Mouse (Mus musculus) liver, embryonic 18 days (tissue): ENCODE data around the gene Adgrb3. TPM values are rescaled to one million over a fixed set of nuclear protein-coding genes. Genes with fewer than 3 reads are reported as not detected.

Source experiments
- polyA plus RNA-seq: library from polyadenylated mRNA; depleted of rRNA; stranded (reverse); fragments of >200 nt; gene quantifications from 2 replicates; pipeline ENCODE4 v1.2.3, GENCODE M21; 2012; rRNA removed

The Adgrb3 gene
- 0.02 TPM in 1 of 2 replicates, not detected in the other for polyA plus RNA-seq

DNA sequence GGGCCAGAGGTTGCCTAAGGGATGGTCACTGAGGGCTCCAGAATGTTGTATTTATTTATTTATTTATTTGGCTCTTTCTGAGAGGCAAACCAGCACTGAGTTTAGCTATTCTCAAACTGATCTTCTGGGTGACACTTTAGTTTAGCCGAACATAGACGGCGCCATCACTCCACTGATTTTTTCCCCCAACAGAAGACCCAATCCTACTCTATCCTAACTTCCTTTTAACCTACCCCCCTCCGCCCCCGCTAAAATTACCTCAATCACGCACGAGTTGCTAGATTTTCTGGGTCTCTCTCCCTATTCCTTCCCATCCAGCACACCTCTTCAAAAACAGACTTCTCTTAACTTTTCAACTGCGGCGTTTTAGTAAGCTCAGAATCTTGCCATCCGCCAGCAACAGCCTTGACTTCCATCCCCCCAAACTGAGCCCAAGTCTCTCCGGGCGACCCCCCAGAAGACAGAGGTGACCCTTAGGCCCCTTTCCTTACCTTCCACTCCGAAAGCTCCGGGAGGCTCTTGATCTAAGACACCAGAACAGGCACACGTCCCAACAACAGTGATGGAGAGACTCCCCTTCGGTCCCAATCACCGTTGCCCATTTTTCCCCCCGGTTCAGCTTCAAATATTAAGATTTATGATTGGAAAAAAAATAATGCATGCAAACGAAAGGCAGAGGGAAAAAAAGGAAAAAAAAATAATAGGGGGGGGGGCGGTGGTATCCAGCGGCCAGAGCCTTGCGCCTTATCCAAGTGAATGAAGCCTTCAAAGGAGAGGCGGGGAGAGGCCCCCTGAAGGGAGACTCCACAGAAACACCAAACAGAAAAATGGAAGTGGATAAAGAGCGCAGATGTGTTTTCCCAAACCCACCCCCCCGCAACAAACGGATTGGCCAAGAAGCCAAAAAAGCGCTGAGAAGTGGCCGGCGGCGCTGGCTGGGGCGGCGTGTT lies at the start of gene Adgrb3:
Gene Adgrb3 (minus strand): TSS at position 737 of the 950 bp plus-strand sequence.

